Mouse (Mus musculus) erythroblast, embryonic 14.5 days (primary cell): ENCODE data around the gene Scimp.

ENCODE experiments used
- GATA1 ChIP-seq: IDR thresholded peaks from 2 replicates; pipeline ENCODE4 v1.6.1; 2012; ENCODE audit warnings: low read length, inconsistent platforms, mixed read lengths
- TAL1 ChIP-seq: IDR thresholded peaks from 3 replicates; pipeline ENCODE4 v1.6.1; 2012; ENCODE audit warnings: low read length, inconsistent platforms, mixed read lengths

DNA sequence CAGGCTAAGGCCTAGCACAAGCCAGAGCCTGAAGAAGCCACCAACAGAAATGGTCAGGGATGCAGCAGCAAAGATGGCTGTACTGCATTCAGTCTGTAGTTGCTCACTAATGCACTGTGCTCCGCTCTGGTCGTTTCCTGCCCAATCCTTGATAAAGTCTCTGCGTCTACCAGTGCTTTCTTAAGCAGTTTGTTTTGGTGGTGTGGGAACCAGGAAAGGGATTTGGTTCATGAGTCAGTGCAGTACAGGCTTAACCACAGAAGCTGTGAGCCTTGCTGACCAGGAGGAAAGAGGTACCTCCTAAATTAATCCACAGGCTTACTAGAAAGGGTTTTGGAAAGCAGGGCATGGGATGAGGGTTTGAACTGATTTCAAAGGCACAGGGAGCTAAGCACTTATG, 4.3 kb downstream of the Scimp start:
- TF ChIP-seq GATA1 (no peak), TAL1 (no peak)
